Mouse (Mus musculus): Measurements from ENCODE around the gene Ppp2r5c. TPM values are rescaled to one million over a fixed set of nuclear protein-coding genes. Genes with fewer than 3 reads are reported as not detected.

The Ppp2r5c gene
- total and polyA plus RNA-seq, 2 experiments from 2014 or later: 169 to 191 TPM

GRCm38 (mm10) chr12:110426417-110427010 lies 20.4 kb upstream of the Ppp2r5c start:
- Histone ChIP-seq H3K27me3 (ENCODE audit: insufficient read depth, low read length) (no peaks in the 10 kb centered on the region), H3K36me3 (ENCODE audit: insufficient read depth) (no peaks in the 10 kb centered on the region), H3K4me2 (ENCODE audit: low read depth) (no peak overlapping the region), H3K4me3 (ENCODE audit: low read depth, low read length) (no peak overlapping the region), H3K27ac (ENCODE audit: low read depth, low read length) (no peak overlapping the region), H3K4me1 (ENCODE audit: insufficient read depth) (no peaks in the 10 kb centered on the region), H3K9me3 (ENCODE audit: low read length) (no peaks in the 10 kb centered on the region), H3K9ac (no peak overlapping the region)
- 81% methylated on average over 13 of the region's 13 CpGs for WGBS
- DNase-seq (no peak), ATAC-seq (no peak)
- no peak for TF ChIP-seq CTCF (IDR thresholded peaks at IDR 0.05; ENCODE audit: low read depth)

GRCm38 (mm10) chr12:110429340-110429973 lies 17.5 kb upstream of the Ppp2r5c start:
- DNase-seq: no peak
- Histone ChIP-seq H3K9ac (no peak overlapping the region), H3K27ac (ENCODE audit: low read depth, low read length) (no peak overlapping the region), H3K27me3 (ENCODE audit: insufficient read depth, low read length) (no peaks in the 10 kb centered on the region), H3K4me1 (ENCODE audit: insufficient read depth) (no peaks in the 10 kb centered on the region), H3K36me3 (ENCODE audit: insufficient read depth) (no peaks in the 10 kb centered on the region), H3K4me2 (ENCODE audit: low read depth) (no peak overlapping the region), H3K4me3 (ENCODE audit: low read depth, low read length) (no peak overlapping the region), H3K9me3 (ENCODE audit: low read length) (no peaks in the 10 kb centered on the region)
- 62% methylated on average over 12 of the region's 12 CpGs for whole genome bisulfite sequencing
- ATAC-seq: no peak
- no peak for TF ChIP-seq CTCF (IDR thresholded peaks at IDR 0.05; ENCODE audit: low read depth)

GRCm38 (mm10) chr12:110429990-110430389 lies 16.9 kb upstream of the Ppp2r5c start:
- no peak for DNase-seq
- WGBS: 36% methylated on average over 10 of the region's 10 CpGs
- Histone ChIP-seq H3K9me3 (ENCODE audit: low read length) (no peaks in the 10 kb centered on the region), H3K27me3 (ENCODE audit: insufficient read depth, low read length) (no peaks in the 10 kb centered on the region), H3K36me3 (ENCODE audit: insufficient read depth) (no peaks in the 10 kb centered on the region), H3K4me2 (ENCODE audit: low read depth) (no peak overlapping the region), H3K4me1 (ENCODE audit: insufficient read depth) (no peaks in the 10 kb centered on the region), H3K27ac (ENCODE audit: low read depth, low read length) (no peak overlapping the region), H3K9ac (no peak overlapping the region), H3K4me3 (ENCODE audit: low read depth, low read length) (no peak overlapping the region)
- TF ChIP-seq CTCF (IDR thresholded peaks at IDR 0.05; ENCODE audit: low read depth): no peak
- peak; percentile 34; the same call in 1 of the 2 replicates for ATAC-seq

- Histone ChIP-seq H3K4me3 (ENCODE audit: low read depth, low read length) (no peak overlapping the region), H3K9ac (no peak overlapping the region), H3K27me3 (ENCODE audit: insufficient read depth, low read length) (no peaks in the 10 kb centered on the region), H3K9me3 (ENCODE audit: low read length) (no peaks in the 10 kb centered on the region), H3K4me2 (ENCODE audit: low read depth) (no peak overlapping the region), H3K27ac (ENCODE audit: low read depth, low read length) (no peak overlapping the region), H3K4me1 (ENCODE audit: insufficient read depth) (no peaks in the 10 kb centered on the region), H3K36me3 (ENCODE audit: insufficient read depth) (no peaks in the 10 kb centered on the region)
- no peak for TF ChIP-seq CTCF (IDR thresholded peaks at IDR 0.05; ENCODE audit: low read depth)
- DNase-seq (no peak), ATAC-seq (no peak)
- WGBS: 22% methylated on average over 7 of the region's 7 CpGs
These were observed 15.1 kb upstream of the Ppp2r5c start for GRCm38 (mm10) chr12:110431805-110432204.

- no peak for DNase-seq
These were observed 10.1 kb upstream of the Ppp2r5c start for GRCm38 (mm10) chr12:110436638-110437366.

GRCm38 (mm10) chr12:110437367-110437703 lies 9.6 kb upstream of the Ppp2r5c start:
- no peak for ATAC-seq
- no peaks in the 10 kb centered on the region for H3K4me1 ChIP-seq (ENCODE audit: insufficient read depth)
- no peaks in the 10 kb centered on the region for H3K27me3 ChIP-seq (ENCODE audit: insufficient read depth, low read length)
- no peak overlapping the region for H3K4me2 ChIP-seq (ENCODE audit: low read depth)
- H3K36me3 ChIP-seq (ENCODE audit: insufficient read depth): no peaks in the 10 kb centered on the region
- peak; percentile 16; the same call in 1 of the 2 replicates for TF ChIP-seq CTCF (IDR thresholded peaks at IDR 0.05; ENCODE audit: low read depth)
- H3K4me3 ChIP-seq (ENCODE audit: low read depth, low read length): no peak overlapping the region
- no peak overlapping the region for H3K9ac ChIP-seq
- H3K27ac ChIP-seq (ENCODE audit: low read depth, low read length): no peak overlapping the region
- no peak for DNase-seq
- H3K9me3 ChIP-seq (ENCODE audit: low read length): no peaks in the 10 kb centered on the region
- WGBS: 38% methylated on average over 7 of the region's 7 CpGs

More at GRCm38 (mm10) chr12:110436638-110437366, 10.1 kb upstream of the Ppp2r5c start:
- 68% methylated on average over 9 of the region's 9 CpGs for WGBS
- no peaks in the 10 kb centered on the region for H3K4me1 ChIP-seq (ENCODE audit: insufficient read depth)
- ATAC-seq: no peak
- no peaks in the 10 kb centered on the region for H3K36me3 ChIP-seq (ENCODE audit: insufficient read depth)
- no peak overlapping the region for H3K4me2 ChIP-seq (ENCODE audit: low read depth)
- TF ChIP-seq CTCF (IDR thresholded peaks at IDR 0.05; ENCODE audit: low read depth): no peak
- no peak overlapping the region for H3K4me3 ChIP-seq (ENCODE audit: low read depth, low read length)
- no peak overlapping the region for H3K27ac ChIP-seq (ENCODE audit: low read depth, low read length)
- no peaks in the 10 kb centered on the region for H3K9me3 ChIP-seq (ENCODE audit: low read length)
- no peaks in the 10 kb centered on the region for H3K27me3 ChIP-seq (ENCODE audit: insufficient read depth, low read length)
- H3K9ac ChIP-seq: no peak overlapping the region

GRCm38 (mm10) chr12:110438367-110438973 lies 8.4 kb upstream of the Ppp2r5c start:
- Histone ChIP-seq H3K9ac (no peak overlapping the region), H3K4me3 (ENCODE audit: low read depth, low read length) (no peak overlapping the region), H3K4me1 (ENCODE audit: insufficient read depth) (no peaks in the 10 kb centered on the region), H3K27me3 (ENCODE audit: insufficient read depth, low read length) (no peaks in the 10 kb centered on the region), H3K36me3 (ENCODE audit: insufficient read depth) (no peaks in the 10 kb centered on the region), H3K27ac (ENCODE audit: low read depth, low read length) (no peak overlapping the region), H3K9me3 (ENCODE audit: low read length) (no peaks in the 10 kb centered on the region), H3K4me2 (ENCODE audit: low read depth) (no peak overlapping the region)
- WGBS: 50% methylated on average over 5 of the region's 5 CpGs
- DNase-seq (no peak), ATAC-seq (no peak)
- peak; percentile 17; the same call in 1 of the 2 replicates for TF ChIP-seq CTCF (IDR thresholded peaks at IDR 0.05; ENCODE audit: low read depth)
